Comparison of ENCODE assay signal across 9 mouse cellular contexts in genomic region chr4:64901091-64901845, GRCm38 (mm10).
A peak's percentile ranks its signal among the peaks of the same experiment; 100 is the strongest.
DNase-seq lines count a peak whose midpoint lies in the region; ATAC-seq and TF ChIP-seq lines count a peak whose summit lies in the region.
"Had no signal": no experiment of that assay in that cellular context is flagged by ENCODE, and none has a peak within 500 bp of the region (broad histone marks: within the 10 kb centered on the region; RNA-seq: fewer than 3 reads in every experiment).

No protein-coding gene starts in this region.

- H3K4me3 ChIP-seq in forebrain, embryonic 14.5 days (ENCODE audit: low read depth, low read length), result no peak overlapping the region
- no peak overlapping the region for H3K4me3 ChIP-seq in forebrain, postnatal 0 days (ENCODE audit: low read depth, low read length)
- H3K4me3 ChIP-seq in limb, embryonic 14.5 days (replicated peaks; ENCODE audit: low read length), result no peak overlapping the region
- H3K4me3 ChIP-seq in stomach, postnatal 0 days (ENCODE audit: low read depth, low read length), result no peak overlapping the region
- H3K4me3 ChIP-seq: neural tube, embryonic 13.5 days had no signal

- H3K27ac ChIP-seq in forebrain, embryonic 14.5 days (ENCODE audit: low read depth, low read length), result no peak overlapping the region
- no peak overlapping the region for H3K27ac ChIP-seq in forebrain, postnatal 0 days (ENCODE audit: low read depth, low read length)
- H3K27ac ChIP-seq in limb, embryonic 14.5 days (replicated peaks; ENCODE audit: low read depth, low read length), result no peak overlapping the region
- H3K27ac ChIP-seq in stomach, postnatal 0 days (replicated peaks), result peak overlapping the region; percentile 41; the same call in 1 of the 2 replicates
- H3K27ac ChIP-seq: neural tube, embryonic 13.5 days had no signal

- no peaks in the 10 kb centered on the region for H3K9me3 ChIP-seq in forebrain, embryonic 14.5 days (replicated peaks; ENCODE audit: control insufficient read depth, low read length)
- no peaks in the 10 kb centered on the region for H3K9me3 ChIP-seq in forebrain, postnatal 0 days (ENCODE audit: low read length)
- no peaks in the 10 kb centered on the region for H3K9me3 ChIP-seq in limb, embryonic 14.5 days (ENCODE audit: control insufficient read depth, low read length)
- H3K9me3 ChIP-seq in stomach, postnatal 0 days (ENCODE audit: control insufficient read depth, low read length), result no peaks in the 10 kb centered on the region
- H3K9me3 ChIP-seq: neural tube, embryonic 13.5 days had no signal

- intact Hi-C loops in left cerebral cortex, postnatal 10 days (cut with DNase I), result no loop called here

- WGBS in forebrain, embryonic 14.5 days, result 79% methylated on average over 5 of the region's 5 CpGs
- WGBS in forebrain, postnatal 0 days, result 68% methylated on average over 5 of the region's 5 CpGs
- WGBS in limb, embryonic 14.5 days, result 74% methylated on average over 5 of the region's 5 CpGs
- WGBS in stomach, postnatal 0 days, result 21% methylated on average over 5 of the region's 5 CpGs

- no peak for TF ChIP-seq CTCF in forebrain, postnatal 0 days (IDR thresholded peaks at IDR 0.05; ENCODE audit: low read depth)
- no peak for TF ChIP-seq CTCF in stomach, postnatal 0 days (IDR thresholded peaks at IDR 0.05; ENCODE audit: low read depth)

- no peak for TF ChIP-seq EP300 in stomach, postnatal 0 days (optimal IDR thresholded peaks at IDR 0.05)

- no peak overlapping the region for H3K4me2 ChIP-seq in forebrain, embryonic 14.5 days (ENCODE audit: low read length)
- no peak overlapping the region for H3K4me2 ChIP-seq in forebrain, postnatal 0 days (ENCODE audit: low read depth)
- no peak overlapping the region for H3K4me2 ChIP-seq in limb, embryonic 14.5 days (replicated peaks; ENCODE audit: low read depth, low read length, severe bottlenecking)
- no peak overlapping the region for H3K4me2 ChIP-seq in stomach, postnatal 0 days (replicated peaks; ENCODE audit: low read depth)
- H3K4me2 ChIP-seq: neural tube, embryonic 13.5 days had no signal

- no peak overlapping the region for H3K9ac ChIP-seq in forebrain, embryonic 14.5 days (ENCODE audit: low read length)
- no peak overlapping the region for H3K9ac ChIP-seq in forebrain, postnatal 0 days
- H3K9ac ChIP-seq in limb, embryonic 14.5 days (ENCODE audit: low read depth, low read length, severe bottlenecking), result no peak overlapping the region
- no peak overlapping the region for H3K9ac ChIP-seq in stomach, postnatal 0 days (ENCODE audit: low read length)
- H3K9ac ChIP-seq: neural tube, embryonic 13.5 days had no signal

- TF ChIP-seq POLR2A in limb, embryonic 14.5 days (IDR thresholded peaks at IDR 0.05; ENCODE audit: borderline replicate concordance, extremely low read depth, insufficient read depth, insufficient read length), result no peak

- H3K4me1 ChIP-seq in forebrain, embryonic 14.5 days (ENCODE audit: control insufficient read depth, insufficient read depth, low read length), result no peaks in the 10 kb centered on the region
- H3K4me1 ChIP-seq in forebrain, postnatal 0 days (ENCODE audit: insufficient read depth), result no peaks in the 10 kb centered on the region
- H3K4me1 ChIP-seq in limb, embryonic 14.5 days (ENCODE audit: control insufficient read depth, insufficient read depth, low read length), result no peaks in the 10 kb centered on the region
- H3K4me1 ChIP-seq in stomach, postnatal 0 days (replicated peaks; ENCODE audit: control insufficient read depth, insufficient read depth), result no peaks in the 10 kb centered on the region
- H3K4me1 ChIP-seq: neural tube, embryonic 13.5 days had no signal

- peak; percentile 7 for DNase-seq in forebrain, embryonic 14.5 days (ENCODE audit: low spot score)
- DNase-seq in forebrain, postnatal 0 days, result no peak
- DNase-seq in forelimb bud, embryonic 11.5 days (ENCODE audit: low read depth, low spot score), result peak; percentile 30
- peak; percentile 13 for DNase-seq in limb, embryonic 14.5 days (ENCODE audit: low spot score)
- DNase-seq in stomach, postnatal 0 days (ENCODE audit: low spot score), result no peak
- DNase-seq in c-Kit-positive CD71-positive TER-119-positive erythroid progenitor cells, embryonic 14.5 days (ENCODE audit: low spot score), result no peak
- DNase-seq in left cerebral cortex, postnatal 10 days (ENCODE audit: extremely low spot score in 1 of 2, low spot score in 2 of 2), result no peak

- no peaks in the 10 kb centered on the region for H3K27me3 ChIP-seq in forebrain, embryonic 14.5 days (replicated peaks; ENCODE audit: control insufficient read depth, insufficient read depth, low read length)
- H3K27me3 ChIP-seq in forebrain, postnatal 0 days (ENCODE audit: insufficient read depth, low read length), result no peaks in the 10 kb centered on the region
- H3K27me3 ChIP-seq in limb, embryonic 14.5 days (ENCODE audit: control insufficient read depth, insufficient read depth, low read length), result no peaks in the 10 kb centered on the region
- no peaks in the 10 kb centered on the region for H3K27me3 ChIP-seq in stomach, postnatal 0 days (ENCODE audit: control insufficient read depth, insufficient read depth, low read length)
- H3K27me3 ChIP-seq: neural tube, embryonic 13.5 days had no signal

- no peaks in the 10 kb centered on the region for H3K36me3 ChIP-seq in forebrain, embryonic 14.5 days (ENCODE audit: control insufficient read depth, insufficient read depth, low read length)
- no peaks in the 10 kb centered on the region for H3K36me3 ChIP-seq in forebrain, postnatal 0 days (ENCODE audit: insufficient read depth)
- no peaks in the 10 kb centered on the region for H3K36me3 ChIP-seq in limb, embryonic 14.5 days (ENCODE audit: control insufficient read depth, insufficient read depth, low read length)
- no peaks in the 10 kb centered on the region for H3K36me3 ChIP-seq in stomach, postnatal 0 days (ENCODE audit: control insufficient read depth, insufficient read depth, low read length)
- H3K36me3 ChIP-seq: neural tube, embryonic 13.5 days had no signal

- no peak for ATAC-seq in forebrain, embryonic 14.5 days
- no peak for ATAC-seq in forebrain, postnatal 0 days
- no peak for ATAC-seq in limb, embryonic 14.5 days (ENCODE audit: low FRiP score, low read depth)
- ATAC-seq in stomach, postnatal 0 days (ENCODE audit: low FRiP score, low TSS enrichment), result peak; percentile 74; the same call in 1 of the 2 replicates
- ATAC-seq in inflammation-experienced regulatory T-cells, adult 6 months, result no peak

Comparison
In these comparisons a context has a peak if more than half of its experiments do, and no peak if none do; other contexts are left out.
1. DNase-seq: peak in forebrain, embryonic 14.5 days (single experiment), forelimb bud, embryonic 11.5 days (single experiment) and limb, embryonic 14.5 days (single experiment); none in forebrain, postnatal 0 days (single experiment), stomach, postnatal 0 days (single experiment), c-Kit-positive CD71-positive TER-119-positive erythroid progenitor cells, embryonic 14.5 days (single experiment) and left cerebral cortex, postnatal 10 days (0 of 2).